Comparison of ENCODE assay signal across 18 mouse cellular contexts in the genomic region with DNA sequence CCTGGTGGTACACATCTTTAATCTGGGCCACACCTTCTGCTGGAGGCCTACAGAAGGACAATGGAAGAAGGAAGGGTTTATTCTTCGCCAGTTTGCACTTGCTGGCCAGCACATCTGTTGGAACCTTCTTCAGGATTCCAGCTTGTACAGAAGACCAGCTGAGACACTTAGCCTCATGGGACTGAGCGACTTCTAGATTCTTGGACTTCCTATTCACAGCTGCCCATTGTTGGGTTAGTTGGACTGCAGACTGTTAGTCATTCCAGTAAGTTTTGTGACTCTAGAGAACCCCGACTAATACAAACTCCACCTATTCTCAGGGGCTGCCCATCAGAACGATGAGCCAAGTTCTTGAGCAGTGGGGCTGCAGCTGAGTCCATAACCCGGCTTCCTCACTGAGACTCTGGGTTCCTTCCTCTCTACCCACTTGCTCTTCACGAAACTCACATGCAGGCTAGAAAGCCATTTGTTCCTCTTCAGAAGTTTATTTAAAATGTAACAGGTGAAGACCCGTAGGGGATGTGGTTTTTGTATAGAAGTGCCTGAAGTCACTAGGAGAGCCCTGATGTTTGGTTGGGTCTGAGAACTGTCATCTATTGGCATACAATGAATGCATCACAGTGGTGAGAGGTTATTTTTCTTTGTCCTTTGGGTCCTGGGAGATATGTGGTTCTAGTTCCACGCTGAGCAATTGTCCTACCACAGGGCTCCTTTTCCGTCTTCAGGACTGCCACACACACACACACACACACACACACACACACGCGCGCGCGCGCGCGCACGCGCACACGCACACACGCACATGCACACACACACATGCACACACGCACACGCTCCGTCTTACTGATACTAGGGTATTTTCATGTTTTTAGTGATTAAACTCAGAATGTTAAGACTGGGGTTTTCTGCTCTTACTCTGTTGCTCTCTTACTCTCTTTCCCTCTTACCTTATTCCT. TPM values are rescaled to one million over a fixed set of nuclear protein-coding genes. Genes with fewer than 3 reads are reported as not detected.
DNase-seq lines count a peak whose midpoint lies in the region; ATAC-seq lines count a peak whose summit lies in the region.
"Had no signal": no experiment of that assay in that cellular context is flagged by ENCODE, and none has a peak within 500 bp of the region (broad histone marks: within the 10 kb centered on the region; RNA-seq: fewer than 3 reads in every experiment).

No protein-coding gene starts in this region.

- no peaks in the 10 kb centered on the region for H3K9me3 ChIP-seq in heart, embryonic 15.5 days (replicated peaks)
- H3K9me3 ChIP-seq in midbrain, embryonic 14.5 days (ENCODE audit: control insufficient read depth, low read length) = no peaks in the 10 kb centered on the region
- H3K9me3 ChIP-seq: liver, embryonic 13.5 days had no signal

- H3K36me3 ChIP-seq in heart, embryonic 15.5 days = no peaks in the 10 kb centered on the region
- H3K36me3 ChIP-seq in midbrain, embryonic 14.5 days (ENCODE audit: control insufficient read depth, insufficient read depth, low read length) = no peaks in the 10 kb centered on the region
- H3K36me3 ChIP-seq: liver, embryonic 13.5 days had no signal

- ATAC-seq in heart, embryonic 15.5 days (replicated peaks; ENCODE audit: insufficient number of reproducible peaks, insufficient read depth, low FRiP score, low read depth) = no peak
- no peak for ATAC-seq in midbrain, embryonic 14.5 days (ENCODE audit: low FRiP score, low TSS enrichment)
- ATAC-seq: forebrain, embryonic 16.5 days; Patski had no signal

- H3K4me1 ChIP-seq in heart, embryonic 15.5 days (replicated peaks) = no peaks in the 10 kb centered on the region; the same call in 1 of the 2 replicates
- H3K4me1 ChIP-seq in brown adipose tissue, adult 24 weeks (ENCODE audit: control insufficient read depth, insufficient read depth, insufficient read length, low read length) = peaks cover 7% of the 10 kb centered on the region; the same call in 1 of the 2 replicates
- H3K4me1 ChIP-seq in midbrain, embryonic 14.5 days (ENCODE audit: control insufficient read depth, insufficient read depth, low read length) = no peaks in the 10 kb centered on the region

- 0 out of 2 replicates have a peak overlapping the region, but pooled peaks have one; percentile 3 for H3K27ac ChIP-seq in heart, embryonic 15.5 days
- 0 out of 2 replicates have a peak overlapping the region, but pooled peaks have one; percentile 62 for H3K27ac ChIP-seq in brown adipose tissue, adult 24 weeks (replicated peaks; ENCODE audit: low read depth, low read length)
- H3K27ac ChIP-seq in midbrain, embryonic 14.5 days (replicated peaks; ENCODE audit: low read depth, low read length) = no peak overlapping the region
- H3K27ac ChIP-seq: heart, adult 2 months; hindbrain, embryonic 14.5 days; liver, embryonic 13.5 days had no signal

- 90% methylated on average over 24 of the region's 24 CpGs for WGBS in heart, embryonic 15.5 days
- 94% methylated on average over 24 of the region's 24 CpGs for WGBS in midbrain, embryonic 14.5 days

- intact Hi-C loops in heart, postnatal 25 days (cut with DNase I) = loop anchor here (5.0 kb wide), 1 partner anchor 65 kb away; no protein-coding TSS in a partner anchor

- no peak overlapping the region for H3K9ac ChIP-seq in heart, embryonic 15.5 days
- no peak overlapping the region for H3K9ac ChIP-seq in midbrain, embryonic 14.5 days (replicated peaks; ENCODE audit: low read length)
- H3K9ac ChIP-seq: hindbrain, embryonic 14.5 days; liver, embryonic 13.5 days had no signal

- no peak overlapping the region for H3K4me2 ChIP-seq in heart, embryonic 15.5 days
- H3K4me2 ChIP-seq in midbrain, embryonic 14.5 days (ENCODE audit: low read length) = no peak overlapping the region
- H3K4me2 ChIP-seq: hindbrain, embryonic 14.5 days; liver, embryonic 13.5 days had no signal

- H3K4me3 ChIP-seq in heart, embryonic 15.5 days = no peak overlapping the region
- no peak overlapping the region for H3K4me3 ChIP-seq in brown adipose tissue, adult 24 weeks (ENCODE audit: insufficient read depth, low read depth, low read length)
- no peak overlapping the region for H3K4me3 ChIP-seq in midbrain, embryonic 14.5 days (replicated peaks; ENCODE audit: low read depth, low read length)
- H3K4me3 ChIP-seq: heart, adult 2 months; liver, embryonic 13.5 days had no signal

- H3K27me3 ChIP-seq in heart, embryonic 15.5 days = no peaks in the 10 kb centered on the region
- no peaks in the 10 kb centered on the region for H3K27me3 ChIP-seq in midbrain, embryonic 14.5 days (ENCODE audit: control insufficient read depth, insufficient read depth, low read length)
- H3K27me3 ChIP-seq: liver, embryonic 13.5 days; Patski had no signal

- DNase-seq in heart, postnatal 25 days (ENCODE audit: low spot score) = no peak
- DNase-seq in A20 (ENCODE audit: low read depth, low spot score) = peak; percentile 83
- DNase-seq in naive thymus-derived CD4-positive, alpha-beta T cell, adult 2 months (ENCODE audit: low read depth) = peak; percentile 89
- no peak for DNase-seq in cerebellum, adult 9-11 months
- DNase-seq in left cerebral cortex, adult 11 months (ENCODE audit: low spot score) = no peak
- DNase-seq in midbrain, embryonic 14.5 days = no peak
- DNase-seq: adrenal gland, postnatal 36 days; cerebellum, adult 2 months; liver, embryonic 13.5 days; right cerebral cortex, postnatal 4 days had no signal

RNA-seq across cellular contexts. Expression of gene Fam169b, which starts 13.2 kb away (rescaled TPM):
- polyA plus RNA-seq in heart, embryonic 15.5 days (2015; fragmentation: Nextera tagmentation; extraction: Ambion mirVana) = 1.0 and 10.5 TPM in 2 replicates
- total RNA-seq in heart, postnatal 25 days (2021) = under 1 TPM; 0.11 to 0.16 TPM
- polyA plus RNA-seq in brown adipose tissue, adult 24 weeks (2012; ENCODE audit: insufficient read depth, insufficient read length, missing spikeins) = not detected in 2 replicates
- polyA plus RNA-seq in midbrain, embryonic 14.5 days (2014; fragmentation: Nextera tagmentation; extraction: Ambion mirVana) = 0.08 TPM in 1 of 2 replicates, not detected in the other
- polyA plus RNA-seq: forebrain, embryonic 16.5 days had no signal

RNA-seq across cellular contexts. Expression of gene Pgpep1l, which starts 22.8 kb away (rescaled TPM):
- polyA plus RNA-seq in heart, embryonic 15.5 days (2015; fragmentation: Nextera tagmentation; extraction: Ambion mirVana) = 0.25 and 0.44 TPM in 2 replicates
- not detected for total RNA-seq in heart, postnatal 25 days (2021)
- polyA plus RNA-seq in brown adipose tissue, adult 24 weeks (2012; ENCODE audit: insufficient read depth, insufficient read length, missing spikeins) = not detected in 2 replicates
- not detected in 2 replicates for polyA plus RNA-seq in midbrain, embryonic 14.5 days (2014; fragmentation: Nextera tagmentation; extraction: Ambion mirVana)
- total RNA-seq: adrenal gland, postnatal 36 days; heart, adult 2 months had no signal
- polyA plus RNA-seq: embryonic facial prominence, embryonic 11.5 days; forebrain, embryonic 16.5 days; kidney, embryonic 16.5 days; liver, embryonic 13.5 days; Patski had no signal

Comparison
In these comparisons a context has a peak if more than half of its experiments do, and no peak if none do; other contexts are left out.
1. DNase-seq: peak in A20 (single experiment) and naive thymus-derived CD4-positive, alpha-beta T cell, adult 2 months (single experiment); none in heart, postnatal 25 days (single experiment), cerebellum, adult 9-11 months (single experiment), left cerebral cortex, adult 11 months (single experiment) and midbrain, embryonic 14.5 days (single experiment).